Mouse (Mus musculus): ENCODE data around the gene Tmem189. TPM values are rescaled to one million over a fixed set of nuclear protein-coding genes. Genes with fewer than 3 reads are reported as not detected.

Tmem189 gene
- polyA plus RNA-seq, 1 experiment from 2014 or later, result 31.5 TPM

- Histone ChIP-seq H3K4me3 (no peak overlapping the region), H3K9me3 (no peaks in the 10 kb centered on the region), H3K36me3 (no peaks in the 10 kb centered on the region), H3K27me3 (peaks cover 28% of the 10 kb centered on the region), H3K27ac (replicated peaks) (no peak overlapping the region), H3K4me1 (peaks cover 11% of the 10 kb centered on the region), H3K4me2 (replicated peaks) (no peak overlapping the region), H3K9ac (replicated peaks) (no peak overlapping the region)
- WGBS, result 59% methylated on average over 11 of the region's 11 CpGs
- peak; percentile 1; the same call in 1 of the 2 replicates for ATAC-seq (replicated peaks)
Observed at GRCm38 (mm10) chr2:167687651-167688101, 1.9 kb downstream of the Tmem189 start.

DNA sequence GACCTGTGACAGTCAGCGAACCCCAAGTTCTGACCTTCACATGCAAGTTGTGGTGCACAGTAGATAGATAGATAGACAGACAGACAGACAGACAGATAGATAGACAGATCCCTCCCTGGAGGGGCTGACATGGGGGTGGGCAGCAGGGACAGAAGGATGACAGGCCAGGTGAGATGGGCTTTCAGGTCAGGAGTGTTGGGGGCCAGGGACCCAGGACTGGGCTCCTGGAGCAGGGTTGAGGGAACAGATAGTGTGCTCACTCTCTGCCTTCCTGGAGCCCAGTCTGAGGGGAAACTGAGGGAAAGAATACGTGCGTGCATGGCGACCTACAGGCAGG, 2.4 kb downstream of the Tmem189 start:
- Histone ChIP-seq H3K9me3 (no peaks in the 10 kb centered on the region), H3K4me2 (replicated peaks) (no peak overlapping the region), H3K4me3 (no peak overlapping the region), H3K4me1 (peaks cover 11% of the 10 kb centered on the region), H3K36me3 (no peaks in the 10 kb centered on the region), H3K9ac (replicated peaks) (no peak overlapping the region), H3K27ac (replicated peaks) (no peak overlapping the region), H3K27me3 (peaks cover 28% of the 10 kb centered on the region)
- WGBS, result 81% methylated on average over 4 of the region's 4 CpGs
- no peak for ATAC-seq (replicated peaks)

DNA sequence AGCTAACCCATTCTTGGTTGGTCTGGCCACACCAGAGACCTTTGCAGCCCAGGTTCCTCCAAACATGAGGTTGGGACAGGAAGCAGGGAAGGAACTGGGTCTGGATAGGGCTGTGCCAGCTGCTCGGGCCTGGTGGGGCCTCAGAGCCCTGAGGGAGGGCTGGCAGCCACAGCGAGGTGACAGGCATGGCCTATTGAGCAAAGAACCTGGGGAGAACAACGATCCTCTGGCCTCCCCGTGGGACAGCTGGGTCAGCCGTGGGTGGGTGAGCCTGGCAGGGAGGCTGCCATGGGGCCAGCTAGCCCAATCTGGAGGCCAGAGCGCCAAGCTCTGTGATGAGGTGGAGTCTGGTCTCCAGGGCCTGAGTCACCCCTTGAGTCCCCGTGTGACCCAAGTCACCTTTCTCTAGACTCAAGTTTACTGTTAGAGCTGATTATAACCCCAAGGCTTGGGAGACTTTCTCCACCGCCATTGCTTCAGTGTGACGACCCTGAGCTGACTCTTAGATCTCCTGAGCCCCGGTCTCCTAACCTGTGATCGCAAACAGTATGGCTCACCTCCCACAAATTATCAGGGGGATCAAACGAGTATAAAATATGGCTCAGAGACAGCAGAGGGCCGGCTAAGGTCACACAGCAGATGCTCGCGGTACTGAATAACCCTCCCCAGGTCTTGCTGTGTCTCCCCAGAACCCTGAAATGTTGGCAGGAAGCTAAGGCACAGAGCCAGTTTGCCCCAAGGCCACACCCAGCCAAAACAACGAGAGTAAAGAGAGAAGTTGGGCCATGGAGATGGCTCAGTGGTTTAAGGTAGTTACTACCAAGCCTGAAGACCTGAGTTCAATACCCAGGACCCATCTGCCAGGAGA, 3.0 kb downstream of the Tmem189 start:
- Histone ChIP-seq H3K4me3 (no peak overlapping the region), H3K27me3 (peaks cover 28% of the 10 kb centered on the region), H3K27ac (replicated peaks) (no peak overlapping the region), H3K4me1 (peaks cover 11% of the 10 kb centered on the region), H3K4me2 (replicated peaks) (no peak overlapping the region), H3K9ac (replicated peaks) (no peak overlapping the region), H3K9me3 (no peaks in the 10 kb centered on the region), H3K36me3 (no peaks in the 10 kb centered on the region)
- ATAC-seq (replicated peaks), result no peak
- WGBS, result 81% methylated on average over 16 of the region's 16 CpGs

- WGBS, result 94% methylated on average over 3 of the region's 3 CpGs
- H3K27me3 ChIP-seq, result peaks cover 22% of the 10 kb centered on the region
- no peaks in the 10 kb centered on the region for H3K36me3 ChIP-seq
- H3K4me1 ChIP-seq, result peaks cover 11% of the 10 kb centered on the region
- no peak overlapping the region for H3K9ac ChIP-seq (replicated peaks)
- H3K27ac ChIP-seq (replicated peaks), result no peak overlapping the region
- no peaks in the 10 kb centered on the region for H3K9me3 ChIP-seq
- H3K4me3 ChIP-seq, result no peak overlapping the region
- no peak overlapping the region for H3K4me2 ChIP-seq (replicated peaks)
- ATAC-seq (replicated peaks), result no peak
Observed at GRCm38 (mm10) chr2:167685865-167686264, 3.8 kb downstream of the Tmem189 start.

- Histone ChIP-seq H3K9me3 (no peaks in the 10 kb centered on the region), H3K27me3 (peaks cover 15% of the 10 kb centered on the region), H3K4me1 (peaks cover 11% of the 10 kb centered on the region), H3K36me3 (no peaks in the 10 kb centered on the region), H3K4me3 (no peak overlapping the region), H3K27ac (replicated peaks) (no peak overlapping the region), H3K9ac (replicated peaks) (no peak overlapping the region), H3K4me2 (replicated peaks) (no peak overlapping the region)
- ATAC-seq (replicated peaks), result peak; percentile 42; the same call in 1 of the 2 replicates
- 9% methylated on average over 8 of the region's 8 CpGs for WGBS
Observed at GRCm38 (mm10) chr2:167685137-167685536, 4.5 kb downstream of the Tmem189 start.

- no peak overlapping the region for H3K9ac ChIP-seq (replicated peaks)
- H3K4me1 ChIP-seq, result no peaks in the 10 kb centered on the region
- no peak for ATAC-seq (replicated peaks)
- H3K9me3 ChIP-seq, result no peaks in the 10 kb centered on the region
- no peak overlapping the region for H3K4me3 ChIP-seq
- H3K27ac ChIP-seq (replicated peaks), result no peak overlapping the region
- 82% methylated on average over 3 of the region's 3 CpGs for WGBS
- no peak overlapping the region for H3K4me2 ChIP-seq (replicated peaks)
- H3K36me3 ChIP-seq, result no peaks in the 10 kb centered on the region
- peaks cover 4% of the 10 kb centered on the region for H3K27me3 ChIP-seq
Observed at GRCm38 (mm10) chr2:167683721-167684120, 5.9 kb downstream of the Tmem189 start.

GRCm38 (mm10) chr2:167680657-167681056, 9.0 kb downstream of the Tmem189 start:
- WGBS, result 48% methylated on average over 5 of the region's 5 CpGs
- Histone ChIP-seq H3K27ac (replicated peaks) (no peak overlapping the region), H3K4me3 (no peak overlapping the region), H3K4me2 (replicated peaks) (no peak overlapping the region), H3K27me3 (no peaks in the 10 kb centered on the region), H3K4me1 (no peaks in the 10 kb centered on the region), H3K36me3 (no peaks in the 10 kb centered on the region), H3K9ac (replicated peaks) (no peak overlapping the region), H3K9me3 (no peaks in the 10 kb centered on the region)
- ATAC-seq (replicated peaks), result no peak

DNA sequence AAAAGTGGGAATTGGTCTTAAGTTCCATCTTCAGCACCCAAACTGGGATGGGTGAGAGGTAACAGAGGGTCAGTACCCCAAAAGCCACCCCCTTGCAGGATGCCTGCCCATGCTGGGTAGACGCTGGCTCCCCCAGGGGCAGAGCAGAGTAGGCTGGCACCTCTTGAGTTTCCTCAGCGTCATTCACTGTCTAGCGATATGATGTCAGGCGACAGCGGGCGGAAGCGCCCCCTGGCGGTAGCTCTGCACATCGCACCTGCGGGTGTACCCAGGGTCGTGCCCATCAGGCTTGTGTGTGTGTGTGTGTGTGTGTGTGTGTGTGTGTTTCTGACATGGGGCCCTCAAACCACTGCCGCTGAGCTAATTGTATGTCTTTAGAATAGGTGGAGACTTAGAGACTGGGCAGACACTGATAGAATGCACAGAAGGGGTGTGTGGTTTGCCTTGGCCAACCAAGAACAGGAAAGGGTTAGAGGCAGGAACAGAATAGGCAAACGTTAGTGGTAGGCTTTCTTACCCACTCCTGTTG, 9.7 kb downstream of the Tmem189 start:
- Histone ChIP-seq H3K27ac (replicated peaks) (no peak overlapping the region), H3K4me2 (replicated peaks) (no peak overlapping the region), H3K27me3 (no peaks in the 10 kb centered on the region), H3K9ac (replicated peaks) (no peak overlapping the region), H3K4me1 (no peaks in the 10 kb centered on the region), H3K36me3 (no peaks in the 10 kb centered on the region), H3K9me3 (no peaks in the 10 kb centered on the region), H3K4me3 (no peak overlapping the region)
- ATAC-seq (replicated peaks), result peak; percentile 78
- 4% methylated on average over 13 of the region's 13 CpGs for WGBS

GRCm38 (mm10) chr2:167678600-167678999, 11.0 kb downstream of the Tmem189 start:
- H3K27ac ChIP-seq (replicated peaks), result no peak overlapping the region
- no peaks in the 10 kb centered on the region for H3K27me3 ChIP-seq
- no peak overlapping the region for H3K9ac ChIP-seq (replicated peaks)
- H3K4me2 ChIP-seq (replicated peaks), result no peak overlapping the region
- no peaks in the 10 kb centered on the region for H3K4me1 ChIP-seq
- H3K36me3 ChIP-seq, result no peaks in the 10 kb centered on the region
- WGBS, result 48% methylated on average over 5 of the region's 5 CpGs
- no peak overlapping the region for H3K4me3 ChIP-seq
- ATAC-seq (replicated peaks), result no peak
- H3K9me3 ChIP-seq, result no peaks in the 10 kb centered on the region

DNA sequence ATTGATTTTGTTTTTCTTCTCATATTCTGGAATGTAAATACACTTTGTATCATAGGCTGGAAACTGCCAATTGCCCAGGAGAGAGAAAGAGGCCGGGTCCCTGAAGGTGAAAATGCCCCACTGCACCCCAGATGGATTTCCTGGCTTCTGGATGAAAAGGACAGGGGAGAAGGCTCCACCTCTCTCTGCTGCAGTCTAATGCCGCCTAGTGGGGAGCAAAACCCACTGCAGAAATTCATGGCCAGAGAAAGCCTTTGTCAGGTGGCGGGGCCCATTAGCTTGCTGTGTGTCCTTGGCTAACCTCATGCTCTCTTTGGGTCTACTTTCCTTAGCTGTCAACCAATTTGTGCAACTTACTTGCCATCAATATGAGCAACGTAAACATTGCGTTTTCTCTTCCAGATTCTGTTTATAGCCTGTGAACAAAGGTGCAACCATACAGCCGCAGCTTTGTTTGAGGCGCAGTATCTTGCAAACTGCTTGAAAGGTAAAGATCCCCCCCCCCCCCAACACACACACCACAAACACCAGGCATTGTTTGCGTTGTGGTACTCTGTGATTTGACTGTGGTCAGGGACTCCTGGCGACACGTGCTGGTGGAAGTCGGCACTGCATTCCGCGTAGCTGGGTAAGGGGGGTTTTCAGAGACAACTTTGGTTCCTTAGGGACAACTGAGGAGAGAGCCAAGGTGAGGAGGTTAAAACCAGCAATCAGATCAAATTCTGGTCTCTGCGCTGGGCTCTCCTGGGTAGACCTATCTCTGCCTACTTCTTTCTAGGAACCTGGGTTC, 14.3 kb downstream of the Tmem189 start:
- no peak overlapping the region for H3K4me2 ChIP-seq (replicated peaks)
- no peaks in the 10 kb centered on the region for H3K4me1 ChIP-seq
- no peak for ATAC-seq (replicated peaks)
- no peak overlapping the region for H3K9ac ChIP-seq (replicated peaks)
- H3K9me3 ChIP-seq, result no peaks in the 10 kb centered on the region
- no peak overlapping the region for H3K4me3 ChIP-seq
- no peaks in the 10 kb centered on the region for H3K36me3 ChIP-seq
- 41% methylated on average over 14 of the region's 14 CpGs for WGBS
- no peaks in the 10 kb centered on the region for H3K27me3 ChIP-seq
- no peak overlapping the region for H3K27ac ChIP-seq (replicated peaks)

- no peak overlapping the region for H3K4me3 ChIP-seq
- WGBS, result 46% methylated on average over 13 of the region's 13 CpGs
Observed at GRCm38 (mm10) chr2:167672212-167672685, 17.4 kb downstream of the Tmem189 start.

DNA sequence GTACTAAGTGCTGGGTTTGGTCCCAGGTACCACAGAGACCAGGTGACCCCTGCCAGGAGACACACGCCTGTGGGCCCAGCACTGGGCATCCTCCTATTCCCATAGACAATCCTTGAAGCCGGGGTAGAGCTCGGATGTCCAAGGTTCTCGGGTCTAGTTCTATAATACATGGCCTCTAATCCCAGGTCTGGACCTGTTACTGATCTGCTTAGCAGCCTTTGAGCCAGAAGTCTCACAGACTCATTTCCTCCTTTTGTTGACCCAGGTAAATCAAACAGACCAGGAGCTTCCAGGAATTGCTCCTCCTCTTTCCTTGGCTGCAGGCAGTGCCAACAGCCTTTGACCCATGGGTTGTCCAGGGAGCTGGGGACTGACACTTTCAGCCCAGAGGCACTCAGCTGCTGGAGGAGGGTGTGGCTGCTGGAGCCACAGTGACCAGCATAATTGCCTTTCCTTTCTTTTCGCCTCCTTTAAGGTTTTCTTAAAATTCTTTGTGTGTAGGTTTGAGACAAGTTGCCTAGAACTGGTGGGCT, 18.5 kb downstream of the Tmem189 start:
- WGBS, result 89% methylated on average over 5 of the region's 5 CpGs
- H3K4me1 ChIP-seq, result no peaks in the 10 kb centered on the region
- ATAC-seq (replicated peaks), result no peak

More at GRCm38 (mm10) chr2:167672212-167672685, 17.4 kb downstream of the Tmem189 start:
- Histone ChIP-seq H3K27me3 (no peaks in the 10 kb centered on the region), H3K4me1 (no peaks in the 10 kb centered on the region), H3K36me3 (no peaks in the 10 kb centered on the region), H3K9me3 (no peaks in the 10 kb centered on the region), H3K4me2 (replicated peaks) (no peak overlapping the region), H3K9ac (replicated peaks) (no peak overlapping the region), H3K27ac (replicated peaks) (no peak overlapping the region)
- no peak for ATAC-seq (replicated peaks)

More for the DNA sequence above, 18.5 kb downstream of the Tmem189 start:
- no peak overlapping the region for H3K4me3 ChIP-seq
- no peak overlapping the region for H3K9ac ChIP-seq (replicated peaks)
- H3K4me2 ChIP-seq (replicated peaks), result no peak overlapping the region
- no peaks in the 10 kb centered on the region for H3K9me3 ChIP-seq
- no peaks in the 10 kb centered on the region for H3K36me3 ChIP-seq
- H3K27me3 ChIP-seq, result no peaks in the 10 kb centered on the region
- no peak overlapping the region for H3K27ac ChIP-seq (replicated peaks)

Data from forebrain, embryonic 15.5 days (tissue).